Mouse (Mus musculus): Measurements from ENCODE around the gene Chd6.

The Chd6 gene

GRCm38 (mm10) chr2:160933890-160934289, 175.0 kb downstream of the Chd6 start:
- DNase-seq (ENCODE audit: inconsistent ontology term): no peak

DNA sequence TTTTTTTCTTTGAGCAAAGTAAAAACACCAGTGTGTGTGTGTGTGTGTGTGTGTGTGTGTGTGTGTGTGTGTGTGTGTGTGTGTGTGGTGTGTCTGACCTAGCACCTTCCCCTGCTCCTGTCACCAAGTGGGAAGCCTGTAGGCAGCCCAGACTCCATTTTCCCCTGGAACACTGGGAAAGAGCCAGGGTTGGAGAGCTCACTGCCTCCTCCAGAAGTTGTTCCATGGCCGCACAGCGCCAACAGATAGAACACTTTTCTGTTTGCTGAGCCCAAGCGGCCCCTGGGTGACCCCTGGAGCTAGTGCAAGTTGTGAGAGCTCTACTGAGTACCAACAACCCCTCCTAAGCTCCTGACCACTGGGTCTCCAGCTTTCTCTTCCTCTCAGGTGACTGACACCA, 175.9 kb downstream of the Chd6 start:
- DNase-seq (ENCODE audit: inconsistent ontology term): no peak

DNA sequence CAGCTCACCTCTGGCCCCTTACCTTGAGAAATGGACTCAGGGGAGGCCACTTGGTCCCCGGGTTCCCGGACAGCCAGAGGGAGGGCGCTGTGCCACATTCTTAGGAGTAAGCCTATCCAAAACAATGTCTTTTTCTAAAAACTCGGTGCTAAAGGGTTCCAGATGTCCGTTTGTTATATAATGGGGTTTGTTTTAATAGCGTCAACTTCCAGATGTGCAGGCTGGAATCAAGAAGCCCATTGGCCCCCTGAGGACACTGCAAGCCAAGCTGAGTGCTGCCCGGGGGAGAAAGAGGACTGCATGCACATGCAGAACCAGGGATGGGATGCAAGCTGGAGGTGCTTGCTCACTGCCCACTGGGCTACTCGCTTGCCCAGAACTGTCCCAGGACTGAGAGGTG, 176.6 kb downstream of the Chd6 start:
- DNase-seq (ENCODE audit: inconsistent ontology term): no peak

- DNase-seq (ENCODE audit: inconsistent ontology term): no peak
Measured at GRCm38 (mm10) chr2:160931378-160931777, 177.5 kb downstream of the Chd6 start.

DNA sequence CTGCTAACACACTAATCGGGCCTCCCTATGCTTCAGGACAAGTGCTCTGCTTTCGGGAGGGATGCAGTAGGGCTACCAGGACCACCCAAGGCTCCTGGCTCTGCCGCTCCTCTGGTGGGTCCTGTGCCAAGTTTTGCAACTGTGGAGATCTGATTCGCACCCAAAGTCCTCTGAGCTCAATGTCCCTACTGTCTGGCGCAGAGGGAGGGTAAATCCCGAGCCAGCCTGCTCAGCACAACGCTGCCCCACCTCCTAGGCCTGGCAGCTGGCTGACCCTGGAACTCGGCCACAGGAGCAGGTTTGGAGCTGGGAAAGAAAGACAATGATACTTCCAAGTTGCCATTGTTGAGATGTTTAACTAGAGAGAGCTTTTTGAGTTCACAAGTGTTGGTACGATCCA, 183.7 kb downstream of the Chd6 start:
- peak; percentile 36 for DNase-seq (ENCODE audit: inconsistent ontology term)

DNA sequence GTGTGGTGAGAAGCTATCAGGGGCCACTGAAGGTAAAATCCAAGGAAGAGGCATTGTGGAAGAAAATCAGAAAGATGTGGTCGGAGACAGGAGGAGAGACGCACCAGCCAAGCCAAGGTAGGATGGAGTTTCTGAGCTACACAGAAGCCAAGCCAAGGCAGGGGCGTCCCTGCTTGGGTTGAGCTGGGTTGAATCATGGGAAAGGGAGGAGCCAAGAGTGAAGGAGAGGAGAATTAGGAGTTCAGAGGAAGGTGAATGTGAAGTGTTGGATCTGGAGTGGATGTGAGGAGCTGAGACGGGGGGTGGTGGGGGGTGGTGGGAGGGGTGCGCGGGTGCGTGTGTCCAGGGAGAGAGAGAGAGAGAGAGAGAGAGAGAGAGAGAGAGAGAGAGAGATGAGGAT, 187.6 kb downstream of the Chd6 start:
- DNase-seq (ENCODE audit: inconsistent ontology term): no peak

GRCm38 (mm10) chr2:160918930-160919215, 190.0 kb downstream of the Chd6 start:
- no peak for DNase-seq (ENCODE audit: inconsistent ontology term)

DNA sequence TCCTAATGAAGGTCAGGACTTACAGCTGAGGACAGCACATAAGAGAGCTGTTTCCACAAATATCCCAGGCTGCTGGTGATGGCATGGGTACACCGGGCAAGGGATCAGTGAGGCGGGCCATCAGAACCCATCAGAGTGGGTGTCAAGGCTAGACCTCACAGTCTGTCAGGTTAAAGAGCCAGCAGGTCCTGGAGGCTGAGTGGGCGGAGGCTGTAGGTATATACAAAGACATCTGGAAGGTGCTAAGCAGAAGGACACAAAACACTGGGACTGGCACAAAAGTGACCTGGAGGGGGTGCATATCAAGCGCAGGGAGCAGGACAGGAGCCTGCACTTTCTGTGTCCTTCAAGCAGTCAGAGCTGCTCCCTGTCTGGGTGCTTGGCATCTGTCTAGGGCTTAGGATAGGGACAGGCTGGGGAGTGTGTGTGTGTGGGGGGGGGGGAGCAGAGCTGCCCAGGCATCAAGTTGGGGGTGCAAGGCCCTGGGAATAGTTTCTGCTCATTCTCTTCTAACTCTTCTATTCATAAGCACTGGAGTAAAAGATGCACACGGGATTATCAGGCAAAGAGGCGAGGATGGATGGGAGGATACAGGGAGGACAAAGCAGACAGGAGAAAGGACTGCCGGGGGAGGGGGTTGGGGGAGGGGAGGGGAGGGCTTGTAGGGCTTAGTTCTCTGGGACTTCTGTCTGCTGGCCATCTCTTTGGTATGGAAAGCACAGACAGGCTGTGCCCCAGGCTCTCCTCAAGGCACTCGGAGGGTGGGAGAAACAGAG, 190.5 kb downstream of the Chd6 start:
- no peak for DNase-seq (ENCODE audit: inconsistent ontology term)

DNA sequence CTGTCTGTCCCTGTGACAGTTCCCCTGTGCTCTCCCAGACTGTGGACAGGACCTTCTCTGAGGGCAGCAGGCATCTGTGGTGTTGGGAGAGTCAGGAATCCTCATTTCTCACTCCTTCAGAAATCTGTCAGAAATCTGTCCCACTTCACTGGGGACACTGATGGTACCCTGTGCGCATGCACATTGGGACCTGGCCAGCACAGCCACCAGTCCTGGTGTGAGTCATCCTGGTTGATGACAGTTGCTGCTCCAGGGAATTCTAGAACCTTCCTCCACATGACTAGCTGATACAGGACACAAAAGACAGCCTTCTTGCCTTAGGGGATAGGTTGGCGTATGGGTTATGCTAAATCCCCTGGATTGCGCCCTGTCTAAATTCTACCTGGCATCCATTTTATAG, 191.6 kb downstream of the Chd6 start:
- DNase-seq (ENCODE audit: inconsistent ontology term): peak; percentile 40

DNA sequence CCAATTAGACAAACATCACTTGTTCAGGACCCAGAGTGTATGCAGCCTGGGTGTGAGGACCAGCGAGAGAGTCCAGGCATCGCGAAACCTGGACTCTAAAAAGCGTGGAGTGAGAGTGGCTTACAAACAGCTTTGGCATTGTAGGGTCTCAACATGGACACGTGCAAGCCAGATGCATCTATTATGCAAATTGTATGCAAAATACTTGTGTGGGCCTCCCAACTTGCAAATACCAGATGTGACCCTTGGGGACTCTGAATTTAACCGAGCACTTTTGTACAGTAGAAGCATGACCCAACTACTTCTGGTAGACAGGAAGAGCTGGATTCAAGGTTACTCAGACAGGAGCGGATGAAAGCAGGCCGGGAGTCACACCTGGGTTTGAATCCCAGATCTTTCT, 192.2 kb downstream of the Chd6 start:
- DNase-seq (ENCODE audit: inconsistent ontology term): no peak

- DNase-seq (ENCODE audit: inconsistent ontology term): no peak
Measured at GRCm38 (mm10) chr2:160915821-160916610, 192.9 kb downstream of the Chd6 start.

DNA sequence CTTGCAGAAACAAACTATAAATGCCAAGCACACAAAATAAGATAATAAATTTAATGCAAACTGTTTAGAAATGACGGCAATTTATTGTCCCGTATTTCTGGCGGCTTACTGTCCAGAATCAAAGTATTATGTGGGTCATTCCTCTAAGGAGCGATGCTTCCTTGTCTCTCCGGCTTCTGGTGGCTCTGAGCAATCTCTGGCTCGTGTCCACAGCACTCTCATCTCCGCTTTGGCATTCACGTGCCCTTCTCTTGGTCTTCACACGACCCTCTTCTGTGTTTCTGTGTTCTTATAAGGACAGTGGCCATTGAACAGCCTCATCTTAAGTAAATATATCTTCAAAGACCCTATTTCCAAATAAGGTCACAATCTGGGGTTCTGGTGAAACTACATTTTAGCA, 194.2 kb downstream of the Chd6 start:
- DNase-seq (ENCODE audit: inconsistent ontology term): no peak

- no peak for DNase-seq (ENCODE audit: inconsistent ontology term)
Measured at GRCm38 (mm10) chr2:160912231-160912671, 196.6 kb downstream of the Chd6 start, which contains the start of gene Emilin3. Gene Emilin3, minus strand, starts transcription at chr2:160912328.

DNA sequence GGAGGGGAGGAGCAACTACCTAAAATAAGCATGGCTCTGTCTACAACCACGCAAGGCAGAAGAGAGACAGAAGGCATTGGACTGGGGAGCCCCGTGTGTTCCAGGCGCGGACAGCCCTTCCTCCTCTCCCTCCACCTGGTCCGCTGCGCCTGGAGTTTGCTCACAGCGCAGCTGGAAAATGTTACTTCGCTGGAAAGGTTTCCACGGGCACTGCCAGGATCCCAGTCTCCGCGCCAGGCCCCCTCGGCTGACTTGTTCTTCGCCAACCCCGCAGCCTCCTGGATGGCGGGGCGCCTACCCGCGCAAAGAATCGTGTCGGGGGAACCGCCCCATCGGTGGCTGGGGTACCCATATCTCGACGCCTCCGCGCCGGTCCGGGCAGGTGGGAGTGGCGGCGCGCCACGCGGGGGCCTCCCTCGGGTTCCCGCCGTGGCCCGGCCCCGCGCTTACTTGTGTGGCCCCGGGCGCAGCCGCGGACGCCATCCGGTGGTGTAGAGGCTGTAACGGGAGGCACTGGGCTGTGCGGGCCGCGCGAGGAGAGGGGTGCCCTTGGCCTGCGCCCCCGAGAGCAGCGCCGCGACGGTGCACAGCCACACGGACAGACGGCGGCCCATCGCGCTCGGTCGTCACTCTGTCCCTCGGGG, 197.2 kb downstream of the Chd6 start:
- no peak for DNase-seq (ENCODE audit: inconsistent ontology term)

- DNase-seq (ENCODE audit: inconsistent ontology term): no peak
Measured at GRCm38 (mm10) chr2:160910633-160911032, 198.2 kb downstream of the Chd6 start.

GRCm38 (mm10) chr2:160908607-160909006, 200.3 kb downstream of the Chd6 start:
- DNase-seq (ENCODE audit: inconsistent ontology term): no peak

GRCm38 (mm10) chr2:160906101-160906500, 202.8 kb downstream of the Chd6 start:
- DNase-seq (ENCODE audit: inconsistent ontology term): no peak

- no peak for DNase-seq (ENCODE audit: inconsistent ontology term)
Measured at GRCm38 (mm10) chr2:160905301-160905700, 203.6 kb downstream of the Chd6 start.

DNA sequence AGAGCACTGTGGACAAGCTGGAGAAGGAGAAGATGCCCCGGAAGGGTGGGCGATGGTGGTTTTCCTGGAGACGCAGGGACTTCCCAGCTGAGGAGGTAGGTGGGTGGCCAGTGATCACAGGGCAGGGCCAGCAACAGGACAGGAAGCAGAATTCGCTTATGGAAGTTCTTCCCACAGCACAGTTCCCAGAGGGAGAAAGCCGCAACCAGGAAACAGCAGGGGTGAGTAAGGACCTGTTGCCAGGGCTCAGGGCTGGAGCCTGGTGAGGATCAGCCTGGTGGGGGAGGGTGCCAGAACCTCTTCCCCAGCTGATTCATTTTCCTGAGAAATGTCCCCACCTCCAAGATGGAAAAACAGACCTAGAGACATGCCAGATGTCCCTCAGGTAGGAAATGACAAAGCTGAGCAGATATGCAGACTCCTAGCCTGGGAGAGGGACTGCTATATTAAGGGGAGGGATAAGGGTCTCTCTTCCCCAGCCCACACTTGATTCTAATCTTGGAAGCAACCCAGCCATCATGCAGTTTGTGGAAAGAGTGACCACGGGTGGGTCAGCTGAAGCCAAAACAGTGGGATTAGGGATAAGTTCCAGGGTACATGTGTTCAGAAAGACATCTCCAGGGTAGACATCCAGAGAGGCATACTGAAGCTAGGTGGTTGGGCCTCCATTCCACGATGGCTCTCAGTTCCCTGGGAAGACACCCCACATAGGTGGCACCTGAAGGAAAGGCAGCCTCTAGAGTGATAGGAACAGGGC, 207.0 kb downstream of the Chd6 start:
- DNase-seq (ENCODE audit: inconsistent ontology term): no peak

Data from Muller cell, postnatal 12 days (primary cell).